Mouse (Mus musculus) embryo, embryonic 10.5 days (tissue): Measurements from ENCODE around the gene Ptpn23.
"Not testable (repeated sequence)": the region's sequence is repeated elsewhere in the genome, so short reads cannot be mapped to it uniquely, and the experiment has no call there.

ENCODE experiments used
- DNase-seq: peaks from one replicate; pipeline ENCODE4 v3.0.0-alpha.2; 2015; ENCODE audit warnings: low spot score

Ptpn23 gene

GRCm38 (mm10) chr9:110384369-110384929 lies 23.6 kb downstream of the Ptpn23 start:
- no peak for DNase-seq

- no peak for DNase-seq
These were observed 26.7 kb downstream of the Ptpn23 start for GRCm38 (mm10) chr9:110381292-110381691.

DNA sequence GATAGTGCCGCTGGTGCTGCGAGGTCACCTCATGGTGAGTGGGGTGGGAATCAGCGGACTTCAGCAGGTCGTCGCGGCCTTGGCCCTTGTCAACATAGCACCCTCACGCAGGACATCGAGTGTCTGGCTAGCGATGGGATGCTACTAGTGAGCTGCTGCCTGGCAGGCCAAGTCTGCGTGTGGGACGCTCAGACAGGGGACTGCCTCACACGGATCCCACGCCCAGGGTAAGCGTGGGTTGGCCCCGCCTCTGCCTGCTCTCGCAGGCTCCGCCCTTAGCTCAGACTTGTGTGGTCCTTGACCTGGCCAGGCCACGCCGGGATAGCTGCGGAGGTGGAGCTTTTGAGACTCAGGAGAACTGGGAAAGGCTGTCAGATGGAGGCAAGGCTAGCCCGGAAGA lies 27.4 kb downstream of the Ptpn23 start:
- peak; percentile 9 for DNase-seq

DNA sequence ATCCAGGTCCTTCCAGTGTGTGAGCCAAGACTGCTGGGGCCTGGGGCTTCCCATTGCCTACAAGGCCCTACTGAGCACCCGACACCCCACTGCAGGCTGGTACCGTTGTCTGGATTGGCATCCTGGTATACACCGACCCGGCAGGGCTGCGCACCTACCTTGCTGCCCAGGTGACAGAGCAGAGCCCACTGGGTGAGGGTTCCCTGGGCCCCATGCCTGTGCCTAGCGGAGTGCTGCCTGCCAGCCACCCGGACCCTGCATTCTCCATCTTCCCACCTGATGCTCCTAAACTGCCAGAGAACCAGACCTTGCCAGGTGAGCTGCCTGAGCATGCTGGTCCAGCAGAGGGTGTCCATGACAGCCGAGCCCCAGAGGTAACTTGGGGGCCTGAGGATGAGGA lies 28.7 kb downstream of the Ptpn23 start:
- no peak for DNase-seq

DNA sequence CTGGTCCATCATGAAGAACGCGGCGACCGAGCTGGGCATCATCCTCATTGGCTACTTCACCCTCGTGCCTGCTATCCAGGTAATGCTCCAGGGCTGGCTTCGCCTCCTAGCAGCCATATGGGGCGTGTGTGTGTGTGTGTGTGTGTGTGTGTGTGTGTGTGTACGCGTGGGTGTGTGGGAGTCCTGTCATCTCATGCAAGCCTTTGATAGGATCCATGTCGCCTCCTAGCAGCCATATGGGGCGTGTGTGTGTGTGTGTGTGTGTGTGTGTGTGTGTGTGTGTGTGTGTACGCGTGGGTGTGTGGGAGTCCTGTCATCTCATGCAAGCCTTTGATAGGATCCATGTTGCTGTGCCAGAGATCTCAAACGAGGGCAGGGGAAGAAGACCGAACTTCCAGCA lies 30.4 kb downstream of the Ptpn23 start:
- not testable (repeated sequence) for DNase-seq

- no peak for DNase-seq
These were observed 32.3 kb downstream of the Ptpn23 start for GRCm38 (mm10) chr9:110375668-110376067.

DNA sequence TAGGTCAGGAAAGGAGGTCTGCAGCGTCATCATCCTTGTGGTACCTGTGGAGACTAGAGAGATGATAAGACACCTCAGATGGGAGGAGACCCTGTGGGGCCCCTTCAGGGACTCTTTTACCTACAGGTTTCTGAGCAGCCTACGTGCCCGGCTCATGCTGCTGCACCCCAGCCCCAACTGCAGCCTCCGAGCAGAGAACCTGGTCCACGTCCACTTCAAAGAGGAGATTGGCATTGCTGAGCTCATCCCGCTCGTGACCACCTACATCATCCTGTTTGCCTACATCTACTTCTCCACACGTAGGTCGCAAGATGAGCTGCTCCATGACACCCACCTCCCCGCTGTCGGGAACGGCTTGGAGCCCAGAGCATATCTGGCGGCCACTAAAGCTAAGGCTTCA lies 34.1 kb downstream of the Ptpn23 start:
- no peak for DNase-seq

GRCm38 (mm10) chr9:110369860-110370259 lies 38.2 kb downstream of the Ptpn23 start:
- DNase-seq, result no peak

- peak; percentile 7 for DNase-seq
These were observed 41.3 kb downstream of the Ptpn23 start for GRCm38 (mm10) chr9:110366746-110367145.

GRCm38 (mm10) chr9:110362337-110362736 lies 45.7 kb downstream of the Ptpn23 start:
- no peak for DNase-seq

DNA sequence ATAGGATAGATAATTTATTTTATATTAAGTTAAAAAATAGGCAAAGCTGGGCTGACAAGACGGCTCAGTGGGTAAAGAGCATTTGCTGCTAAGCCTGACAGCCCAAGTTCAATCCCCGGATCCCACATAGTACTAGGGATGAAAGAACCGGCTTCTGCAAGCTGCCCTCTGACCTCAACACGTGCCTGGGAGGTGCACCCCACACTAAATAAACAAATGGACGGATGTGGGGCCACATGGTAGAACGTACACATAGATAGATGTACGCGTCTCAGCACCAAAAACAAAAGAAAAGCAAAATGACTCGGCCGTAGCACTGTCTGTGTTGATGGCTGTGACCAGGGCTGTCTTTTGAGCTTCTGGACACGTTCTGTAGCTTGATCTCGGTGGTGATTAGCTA lies 46.7 kb downstream of the Ptpn23 start:
- peak; percentile 15 for DNase-seq

DNA sequence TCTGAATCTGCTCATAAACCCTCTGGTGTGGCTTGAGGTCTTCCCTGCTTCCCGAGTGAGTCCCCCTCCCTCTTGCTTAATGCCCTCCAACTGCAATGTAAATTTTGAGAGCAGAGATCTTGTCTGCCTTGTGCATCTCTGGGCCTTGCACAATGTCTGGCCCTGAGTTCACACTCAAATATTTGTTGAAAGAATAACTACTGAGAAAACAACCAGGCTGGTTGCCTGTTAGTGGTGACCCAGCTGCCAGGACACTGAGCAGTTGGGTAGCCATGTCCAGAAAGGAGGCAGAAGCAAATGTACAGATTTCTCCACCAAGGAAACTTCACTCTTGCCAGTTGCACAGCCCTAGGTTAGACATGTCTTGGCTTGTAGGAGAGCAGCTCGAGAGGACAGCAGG lies 49.7 kb downstream of the Ptpn23 start:
- DNase-seq, result no peak

DNA sequence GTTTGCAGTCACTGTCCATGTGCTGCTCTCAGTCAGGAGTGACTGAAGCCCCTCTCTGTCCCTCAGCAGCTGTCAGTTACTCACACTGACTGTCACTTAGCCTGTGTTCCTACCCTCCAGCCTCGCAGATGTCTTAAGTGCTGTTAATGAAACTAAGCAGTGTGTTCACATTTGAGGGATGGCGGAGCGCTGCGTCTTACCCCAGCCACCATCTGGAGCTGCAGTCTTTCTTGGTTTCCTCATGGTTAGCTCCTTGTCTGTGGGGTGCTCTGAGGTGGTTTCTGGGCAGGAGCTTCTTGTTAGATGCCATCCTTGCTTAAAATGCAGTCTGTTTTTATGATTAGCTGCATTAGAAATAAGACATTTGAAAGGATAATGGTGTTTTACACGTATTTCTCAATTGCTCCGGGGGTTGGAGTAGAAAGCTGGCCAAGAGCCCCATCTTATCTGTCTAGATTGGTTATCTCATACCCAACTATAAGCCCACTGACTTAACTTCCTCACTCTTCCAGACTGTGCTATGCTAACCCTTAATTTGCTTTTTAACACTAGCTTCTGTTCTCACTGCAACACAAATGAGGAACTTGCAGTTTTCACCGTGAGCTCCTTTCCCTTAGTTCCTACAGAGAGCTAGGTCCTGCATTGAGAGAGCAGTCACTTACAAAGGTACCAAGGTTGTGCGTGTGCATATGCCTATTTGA lies 55.9 kb downstream of the Ptpn23 start:
- no peak for DNase-seq

DNA sequence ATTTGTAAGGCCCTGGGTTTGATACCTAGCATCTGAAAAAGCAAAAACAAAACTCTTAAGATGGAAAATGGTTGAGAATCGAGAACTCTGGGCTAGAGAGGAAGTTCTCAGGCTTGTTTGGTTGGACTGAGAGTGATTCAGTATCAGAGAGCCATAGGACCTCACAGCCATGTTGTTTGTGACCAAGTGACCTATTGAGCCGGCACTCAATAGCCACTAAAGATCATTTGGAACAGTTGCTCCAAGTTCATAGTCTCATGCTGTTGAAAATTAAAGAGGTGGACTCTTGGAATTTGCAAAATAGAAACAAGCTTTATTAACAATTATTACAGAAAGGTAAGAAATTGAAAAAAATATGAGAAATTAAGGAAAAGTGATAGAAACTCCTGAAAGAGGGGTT lies 56.7 kb downstream of the Ptpn23 start:
- no peak for DNase-seq

DNA sequence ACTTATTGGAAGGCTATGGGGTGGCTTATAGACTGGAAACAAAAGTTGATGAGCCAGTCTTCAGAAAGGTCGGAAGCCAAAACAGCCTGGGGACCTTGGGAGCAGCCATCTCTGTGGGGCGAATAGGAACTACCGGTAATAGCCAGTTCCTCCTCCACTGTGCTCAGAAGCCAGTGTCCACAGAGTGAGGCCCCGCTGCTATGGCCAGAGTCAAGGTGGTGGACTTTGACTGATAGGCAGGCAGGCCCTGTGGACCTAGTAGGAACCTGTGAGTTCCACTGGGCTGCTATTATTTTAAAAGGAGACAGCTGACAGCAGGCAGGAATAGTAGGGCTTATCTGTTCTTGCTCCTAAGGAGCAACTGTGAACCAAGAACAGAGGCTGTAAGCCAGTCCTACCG lies 57.4 kb downstream of the Ptpn23 start:
- DNase-seq, result no peak

DNA sequence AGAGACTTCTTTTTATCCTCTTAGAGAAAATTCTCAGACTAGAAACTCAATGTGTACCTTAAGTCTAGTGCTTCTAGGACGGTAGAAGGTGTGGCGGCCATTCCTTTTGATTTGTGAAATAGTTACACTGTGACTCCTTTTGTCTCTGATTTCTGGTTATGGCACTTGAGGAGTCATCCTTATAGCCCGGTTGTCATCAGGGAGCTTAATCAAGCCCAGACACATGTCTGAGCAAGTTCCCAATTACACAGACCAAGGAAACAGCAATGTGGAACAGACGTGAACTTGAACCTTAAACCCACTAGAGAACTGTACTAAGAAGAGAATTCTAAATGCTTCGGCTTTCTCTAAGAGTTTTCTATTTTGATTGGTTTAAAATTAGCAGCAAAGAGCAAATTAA lies 57.8 kb downstream of the Ptpn23 start:
- no peak for DNase-seq

DNA sequence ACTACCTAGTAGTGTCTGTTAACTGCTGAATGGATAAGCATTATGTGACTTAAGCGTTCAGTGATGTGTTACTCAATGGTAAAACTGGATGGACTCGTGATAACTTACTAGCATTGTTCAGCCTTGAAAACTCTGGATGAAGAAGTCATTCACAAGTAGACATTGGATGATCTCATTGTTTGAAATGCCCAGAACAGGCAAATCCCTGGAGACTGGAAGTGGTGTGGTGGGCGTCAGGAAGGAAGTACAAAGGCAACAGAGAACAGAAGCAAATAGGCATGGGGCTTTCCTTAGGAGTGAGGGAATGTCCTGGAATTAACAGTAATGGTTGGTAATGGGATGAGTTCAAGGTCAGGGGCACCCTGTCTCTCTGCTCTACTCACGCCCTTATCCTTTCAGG lies 59.1 kb downstream of the Ptpn23 start:
- DNase-seq, result no peak

- no peak for DNase-seq
These were observed 62.8 kb downstream of the Ptpn23 start for GRCm38 (mm10) chr9:110345057-110345739.

DNA sequence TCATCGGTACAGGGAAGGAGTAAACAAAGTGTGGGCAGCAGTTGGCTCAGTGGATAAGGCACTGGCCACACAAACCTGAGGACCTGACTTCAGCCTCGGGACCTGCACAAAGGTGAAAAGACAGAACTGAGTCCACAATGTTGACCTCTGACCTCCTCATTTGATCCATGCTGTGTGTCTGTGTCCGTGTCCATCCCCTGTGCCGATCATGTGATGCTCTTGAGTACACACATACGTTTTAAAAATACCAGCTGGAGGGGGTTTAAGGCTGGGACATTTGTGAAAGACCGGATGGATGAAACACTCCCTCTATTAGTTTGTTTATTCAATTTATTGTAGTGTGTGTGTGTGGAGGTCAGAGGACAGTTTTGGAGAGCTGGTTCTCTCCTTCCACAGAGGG lies 64.2 kb downstream of the Ptpn23 start:
- no peak for DNase-seq

GRCm38 (mm10) chr9:110342008-110342407 lies 66.0 kb downstream of the Ptpn23 start:
- DNase-seq, result no peak

DNA sequence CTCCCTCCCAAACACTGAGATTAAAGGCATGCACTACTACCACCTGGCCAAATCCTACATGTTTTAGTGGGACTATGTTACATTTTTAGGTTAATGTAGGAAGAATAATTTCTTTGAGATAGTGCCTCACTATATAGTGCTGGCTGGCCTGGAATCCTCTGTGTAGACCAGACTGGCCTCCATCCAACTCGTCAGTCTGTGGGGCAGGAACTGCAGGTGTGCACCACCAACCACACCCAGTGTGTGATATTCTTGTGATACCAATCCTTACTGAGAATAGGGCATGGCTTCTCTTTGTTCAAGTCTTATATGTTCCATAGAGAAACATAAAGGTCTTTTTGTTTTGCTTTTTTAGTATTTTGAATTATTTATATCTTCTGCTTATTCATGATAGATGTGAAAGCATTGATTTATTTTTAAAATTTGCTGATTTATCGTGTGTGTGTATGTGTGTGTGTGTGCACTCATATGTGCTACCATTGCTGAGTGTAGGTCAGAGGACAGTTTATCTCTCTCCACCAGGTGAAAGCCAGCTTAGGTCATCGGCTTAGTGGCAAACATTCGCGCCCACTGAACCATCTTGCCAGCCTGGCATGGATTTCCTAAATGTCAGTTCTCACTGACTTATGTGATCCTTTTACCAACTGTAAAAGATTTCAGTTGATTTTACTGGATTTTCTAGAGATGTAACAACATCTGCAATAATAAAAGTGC lies 67.8 kb downstream of the Ptpn23 start:
- no peak for DNase-seq
